Mouse (Mus musculus) bone marrow, adult 2 months (tissue): ENCODE results near the gene Fpgs.

Experiments
- CTCF ChIP-seq: fragments of 200-500 bp; IDR thresholded peaks from 2 replicates; pipeline ENCODE4 v1.5.1; 2011; ENCODE audit warnings: low read length, control low read depth; ENCODE audit not compliant: control insufficient read depth, insufficient read depth
- POLR2A ChIP-seq: fragments of 200-500 bp; IDR thresholded peaks from 2 replicates; pipeline ENCODE4 v1.6.1; 2011; ENCODE audit warnings: low read depth, mild to moderate bottlenecking, control low read depth, low read length, borderline replicate concordance; ENCODE audit not compliant: control insufficient read depth

- TF ChIP-seq POLR2A (no peak), CTCF (peak; percentile 80)
These were observed 4.7 kb upstream of the Fpgs start for GRCm38 (mm10) chr2:32708643-32709042.
